Mouse (Mus musculus): ENCODE results near the gene Src.

GRCm38 (mm10) chr2:157519452-157519851 lies 101.2 kb downstream of the Src start:
- no peak for TF ChIP-seq POLR2A (IDR thresholded peaks at IDR 0.05; ENCODE audit: extremely low read depth, insufficient read depth, low read length)
- TF ChIP-seq CTCF (IDR thresholded peaks at IDR 0.05; ENCODE audit: extremely low read depth, insufficient read depth, low read length), result no peak

Data from cortical plate, adult 2 months (tissue).